Mouse (Mus musculus): Measurements from ENCODE around the gene 4930556J24Rik.

- TF ChIP-seq CTCF (IDR thresholded peaks at IDR 0.05; ENCODE audit: low read depth) (no peak), EP300 (IDR thresholded peaks at IDR 0.05; ENCODE audit: low read depth) (no peak)
These were observed 73.5 kb downstream of the 4930556J24Rik start for GRCm38 (mm10) chr11:3903046-3903445.

All from heart, postnatal 0 days (tissue).